Mouse (Mus musculus): Measurements from ENCODE around the gene Slc40a1.

The Slc40a1 gene

DNA sequence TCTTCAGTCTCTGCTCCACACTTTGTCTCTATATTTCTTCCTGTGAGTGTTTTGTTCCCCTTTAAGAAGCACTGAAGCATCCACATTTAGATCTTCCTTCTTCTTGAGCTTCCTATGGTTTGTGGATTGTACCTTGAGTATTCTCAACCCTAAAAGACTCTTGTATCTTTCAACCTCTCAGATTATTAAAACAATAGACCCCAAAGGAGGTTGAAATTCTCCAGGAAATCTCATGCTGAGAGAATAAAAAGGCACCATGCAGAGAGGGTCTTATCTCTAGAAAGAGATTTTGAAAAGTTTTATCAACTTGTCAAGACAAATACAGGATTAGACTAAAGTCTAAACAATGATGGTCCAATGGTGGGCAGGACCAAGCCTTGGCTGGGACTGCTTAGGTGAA, 42.9 kb downstream of the Slc40a1 start:
- DNase-seq (ENCODE audit: low spot score), result no peak

DNA sequence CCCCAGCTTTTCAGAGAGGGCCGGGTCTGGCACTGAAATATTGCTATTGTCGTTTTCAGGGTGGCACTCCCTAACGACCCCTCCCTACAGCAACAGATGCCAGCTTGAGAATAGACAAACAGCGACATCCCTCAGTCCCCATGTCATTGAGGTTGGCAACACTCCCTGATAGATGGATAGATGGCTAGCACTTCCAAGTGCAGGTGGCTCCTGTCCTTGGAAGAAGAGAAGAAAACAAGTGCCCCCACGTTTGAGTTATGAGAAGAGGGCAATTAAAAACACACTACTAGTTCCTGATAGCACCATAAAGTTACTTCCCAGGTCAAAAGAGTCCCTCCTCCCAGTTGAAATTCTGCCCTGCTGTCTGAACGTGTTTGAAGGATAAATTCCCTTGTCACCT, 44.2 kb downstream of the Slc40a1 start:
- DNase-seq (ENCODE audit: low spot score), result no peak

DNA sequence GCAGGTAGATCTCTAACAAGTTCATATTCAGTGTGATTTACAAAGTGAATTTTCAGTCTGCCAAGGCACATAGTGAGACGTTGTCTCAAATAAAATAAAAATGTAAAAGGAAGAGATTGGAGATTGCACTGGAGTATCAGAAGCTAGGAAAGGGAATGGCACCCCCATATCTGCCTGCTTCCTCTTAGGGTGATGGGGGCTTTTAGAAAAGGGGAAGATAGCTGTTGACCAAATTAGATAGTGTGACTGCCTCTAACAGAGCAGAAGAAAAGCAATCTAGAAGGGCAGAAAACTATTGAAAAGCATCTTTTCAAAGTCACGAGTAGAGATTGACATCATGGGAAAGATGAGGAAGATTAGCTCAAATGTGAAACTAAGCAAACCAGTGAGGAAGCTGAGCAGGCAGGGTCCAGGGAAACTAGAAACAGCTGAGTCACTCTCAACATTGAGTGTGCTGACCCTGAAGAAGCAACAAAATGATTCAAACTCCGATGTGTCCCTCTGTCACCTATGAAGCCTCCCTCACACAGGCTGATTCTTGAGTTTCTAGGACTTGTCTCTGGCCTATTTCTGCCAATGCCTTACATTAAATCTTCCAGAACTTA, 45.0 kb downstream of the Slc40a1 start:
- DNase-seq (ENCODE audit: low spot score), result no peak

DNA sequence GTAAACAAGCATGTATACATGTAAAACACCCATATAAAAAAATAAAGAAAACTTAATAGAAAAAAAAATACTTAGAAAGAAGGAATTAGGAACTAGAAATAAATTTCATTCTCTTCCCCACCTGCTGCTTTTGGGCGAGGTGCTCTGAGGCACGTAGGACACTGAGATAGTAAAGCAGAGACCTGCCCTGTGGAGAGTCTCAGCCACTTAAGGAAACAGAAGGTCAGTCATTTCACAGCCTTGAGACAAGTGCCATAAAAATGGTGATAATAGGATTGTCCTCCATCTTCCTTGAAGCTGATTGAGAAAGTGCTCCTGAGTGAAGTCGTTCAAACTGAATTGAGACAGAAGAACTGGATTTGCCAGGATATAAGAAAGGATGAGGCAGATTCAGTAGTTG, 48.9 kb downstream of the Slc40a1 start:
- no peak for DNase-seq (ENCODE audit: low spot score)

DNA sequence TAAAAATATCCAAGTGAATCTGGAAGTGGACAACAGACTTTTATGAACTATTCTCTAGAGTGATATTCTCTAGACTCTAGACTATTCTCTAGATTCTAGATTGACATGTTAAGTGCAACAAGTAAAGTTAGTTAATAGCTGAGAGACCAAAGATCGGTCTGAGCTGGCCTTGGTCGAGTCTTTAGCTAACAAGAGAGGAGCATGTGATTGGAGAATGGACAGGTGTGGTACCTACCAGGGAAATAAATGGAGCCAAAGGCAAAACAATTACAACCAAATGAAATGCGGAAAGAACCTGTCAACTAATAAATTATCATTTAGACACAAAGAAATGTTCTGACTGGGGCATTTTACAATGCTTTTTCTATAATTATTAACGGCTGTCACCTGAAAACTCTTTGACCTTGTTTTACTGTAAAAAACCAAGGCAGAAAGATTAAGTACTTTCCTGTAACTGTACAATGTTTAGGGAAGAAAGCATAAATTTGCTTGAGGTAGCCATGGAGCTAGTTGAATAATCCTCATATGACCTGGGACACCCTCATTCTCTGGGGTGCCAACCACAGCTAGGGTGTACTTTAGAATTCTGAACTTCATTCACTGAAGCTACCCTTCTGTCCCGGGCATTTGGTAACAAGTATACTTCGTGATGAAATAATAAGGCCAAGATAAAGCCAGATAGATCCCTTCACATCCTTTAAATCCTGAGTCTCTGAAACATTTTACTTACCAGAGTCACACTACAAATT, 49.7 kb downstream of the Slc40a1 start:
- no peak for DNase-seq (ENCODE audit: low spot score)

- no peak for DNase-seq (ENCODE audit: low spot score)
Measured at GRCm38 (mm10) chr1:45875640-45876039, 50.7 kb downstream of the Slc40a1 start.

DNA sequence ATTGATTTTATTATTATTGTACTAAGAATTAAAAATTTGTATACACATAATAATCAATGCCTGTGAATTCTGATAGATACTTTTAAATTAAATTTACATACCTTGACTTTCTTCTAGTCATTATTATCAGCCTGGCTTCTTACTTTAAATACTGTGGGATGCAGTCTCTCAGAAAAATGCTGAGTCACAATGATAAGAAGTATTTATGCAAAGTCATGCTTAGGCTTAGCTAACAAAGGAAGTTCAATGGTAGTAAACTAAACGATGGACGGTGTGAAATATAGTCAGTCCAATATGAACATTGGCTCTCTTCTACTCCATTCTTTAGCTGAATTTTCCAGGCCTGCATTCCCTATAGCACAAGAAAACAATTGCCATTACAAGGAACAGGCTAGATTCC, 53.1 kb downstream of the Slc40a1 start:
- DNase-seq (ENCODE audit: low spot score), result no peak

- DNase-seq (ENCODE audit: low spot score), result no peak
Measured at GRCm38 (mm10) chr1:45868479-45869137, 57.7 kb downstream of the Slc40a1 start.

DNA sequence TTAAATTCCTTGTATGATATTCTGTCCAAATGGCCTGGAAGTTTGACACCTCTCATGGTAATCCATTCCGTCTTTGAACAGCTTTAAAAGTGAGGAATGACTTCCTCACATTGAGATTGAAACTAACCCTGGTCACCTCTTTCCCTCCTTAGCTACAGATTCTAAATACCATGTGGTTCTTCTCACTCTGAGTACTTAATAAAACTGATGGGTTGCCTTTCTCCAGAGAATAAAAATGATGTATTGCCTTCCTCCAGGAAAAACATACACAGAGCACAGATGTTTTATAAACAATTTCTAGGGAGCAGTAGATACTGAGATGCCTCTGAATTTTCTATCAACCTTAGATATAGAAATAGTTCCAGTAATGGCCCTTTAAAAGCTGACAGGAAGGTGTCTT, 58.3 kb downstream of the Slc40a1 start:
- no peak for DNase-seq (ENCODE audit: low spot score)

DNA sequence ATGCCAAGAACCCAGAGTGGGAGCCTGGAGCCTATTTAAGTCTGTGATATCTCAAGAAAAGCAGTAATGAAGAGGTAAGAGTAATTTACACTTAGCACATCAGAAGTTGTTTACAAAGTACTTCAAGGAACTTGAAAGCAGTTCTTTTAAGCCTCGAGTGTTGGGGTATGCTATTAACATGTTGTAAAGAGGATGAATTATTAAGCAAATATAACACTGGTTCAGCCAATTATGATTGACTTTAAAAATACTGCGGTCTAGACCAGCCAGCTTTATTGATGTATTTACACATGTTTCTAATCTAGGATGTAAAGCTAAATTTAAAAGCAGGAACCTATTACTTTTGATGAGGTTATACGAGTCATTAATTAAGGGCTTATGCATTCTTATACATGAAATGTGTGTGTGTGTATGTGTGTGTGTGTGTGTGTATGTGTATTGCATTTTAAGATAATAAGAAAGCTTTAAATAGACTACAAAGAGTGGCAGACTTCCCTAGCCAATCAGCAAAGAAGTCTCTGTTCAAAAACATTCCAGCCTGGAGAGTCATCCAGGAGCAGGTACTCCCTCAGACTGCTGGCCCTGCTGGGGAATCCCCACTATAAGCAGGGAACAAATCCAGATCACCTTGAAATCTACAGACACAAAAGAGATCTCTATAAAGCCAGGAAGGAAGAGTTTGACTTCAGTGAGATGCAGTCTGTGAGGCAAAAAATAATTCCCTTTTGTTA, 59.9 kb downstream of the Slc40a1 start:
- DNase-seq (ENCODE audit: low spot score), result no peak

DNA sequence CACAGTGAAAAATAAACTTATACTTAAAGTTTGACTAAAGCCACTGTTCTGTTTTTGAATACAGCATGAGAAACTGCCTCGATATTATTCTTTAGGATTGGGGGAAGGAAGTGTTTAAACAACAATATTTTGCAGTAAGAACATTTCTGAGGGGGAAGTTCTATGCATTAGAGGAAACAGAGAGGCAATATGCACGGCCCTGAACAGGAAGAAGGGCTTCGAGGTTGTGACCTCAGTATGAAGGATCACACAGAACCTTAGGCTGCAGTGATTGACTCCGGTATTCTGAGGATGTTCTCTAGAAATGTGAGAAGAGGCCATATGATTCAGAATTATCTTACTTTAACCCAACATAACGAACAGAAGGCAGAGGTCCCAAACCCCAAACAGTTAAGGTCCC, 60.6 kb downstream of the Slc40a1 start:
- no peak for DNase-seq (ENCODE audit: low spot score)

- no peak for DNase-seq (ENCODE audit: low spot score)
Measured at GRCm38 (mm10) chr1:45865316-45865715, 61.0 kb downstream of the Slc40a1 start.

- DNase-seq (ENCODE audit: low spot score), result no peak
Measured at GRCm38 (mm10) chr1:45864564-45865014, 61.7 kb downstream of the Slc40a1 start.

DNA sequence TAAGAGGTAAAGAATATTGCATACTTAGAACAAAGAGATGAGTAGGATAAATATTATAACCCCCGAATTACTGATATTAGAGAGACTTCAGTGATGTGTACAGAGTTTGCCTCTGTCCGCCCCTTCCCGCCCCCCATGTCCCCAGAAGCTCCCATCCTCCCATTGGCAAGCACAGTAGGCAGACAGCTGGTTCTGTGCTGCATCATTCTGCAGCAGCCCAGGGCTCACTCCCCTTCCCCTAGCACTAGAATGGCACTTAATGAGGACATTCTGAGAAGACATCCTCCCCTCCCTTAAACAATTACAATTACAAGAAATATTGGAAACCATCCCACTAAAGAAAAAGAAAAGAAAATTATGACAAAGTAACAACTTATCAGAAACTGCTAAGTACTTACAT, 62.7 kb downstream of the Slc40a1 start:
- DNase-seq (ENCODE audit: low spot score), result no peak

GRCm38 (mm10) chr1:45861162-45861561, 65.2 kb downstream of the Slc40a1 start:
- no peak for DNase-seq (ENCODE audit: low spot score)

DNA sequence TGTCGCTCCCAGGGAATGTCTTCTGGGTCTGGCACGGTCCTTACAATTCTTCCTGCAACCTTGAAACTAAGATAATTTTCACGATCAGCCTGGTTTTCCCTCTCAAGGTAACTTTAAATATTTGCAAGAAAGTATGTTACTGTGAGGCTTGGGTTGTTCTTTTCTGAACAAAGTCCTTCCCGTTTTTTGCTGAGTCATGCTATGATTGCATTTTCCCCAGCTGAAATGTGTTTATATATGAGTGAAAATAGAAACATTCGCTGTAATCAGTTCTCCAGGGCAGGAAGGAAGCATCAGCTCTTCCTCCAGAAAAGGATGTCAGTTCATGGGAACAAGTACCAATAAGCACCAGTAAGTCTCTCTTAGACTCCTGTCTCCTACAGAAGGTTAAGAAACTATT, 66.0 kb downstream of the Slc40a1 start:
- DNase-seq (ENCODE audit: low spot score), result no peak
